Mouse (Mus musculus) limb, embryonic 10.5 days (tissue): ENCODE data around the gene Xbp1. TPM values are rescaled to one million over a fixed set of nuclear protein-coding genes. Genes with fewer than 3 reads are reported as not detected.

Experiments
- DNase-seq: peaks from one replicate; pipeline ENCODE4 v3.0.0-alpha.2; 2017; ENCODE audit warnings: low spot score
- H3K27ac ChIP-seq: fragments of 300-500 bp; sonication (generic); 2 replicates; pipeline ENCODE4 v1.5.1; 2016; ENCODE audit warnings: mild to moderate bottlenecking
- H3K27me3 ChIP-seq: fragments of 300-500 bp; sonication (generic); 2 replicates; pipeline ENCODE4 v1.6.1; 2016; ENCODE audit warnings: low read depth, mild to moderate bottlenecking; ENCODE audit not compliant: poor library complexity, severe bottlenecking
- H3K36me3 ChIP-seq: fragments of 300-500 bp; sonication (generic); 2 replicates; pipeline ENCODE4 v1.6.1; 2016; ENCODE audit warnings: mild to moderate bottlenecking, moderate library complexity
- H3K4me1 ChIP-seq: fragments of 300-500 bp; sonication (generic); 2 replicates; pipeline ENCODE4 v1.6.1; 2016
- H3K4me3 ChIP-seq: fragments of 300-500 bp; sonication (generic); 2 replicates; pipeline ENCODE4 v1.5.1; 2016; ENCODE audit warnings: mild to moderate bottlenecking, moderate library complexity
- H3K9me3 ChIP-seq: fragments of 300-500 bp; sonication (generic); replicated peaks from 2 replicates; pipeline ENCODE4 v1.6.1; 2016; ENCODE audit warnings: mild to moderate bottlenecking
- WGBS: fragments of 180-500 bp; shearing (Covaris S2); methylation state at CpG from one replicate; pipeline ENCODE4 v1.1.7; 2016; 5-methylcytosine and 5-hydroxymethylcytosine counted together
- polyA plus RNA-seq: library from polyadenylated mRNA; unstranded; fragments of >200 nt; fragmentation: Nextera tagmentation; extraction: Ambion mirVana; gene quantifications from 2 replicates; pipeline ENCODE4 v1.2.1, GENCODE M21; 2016

The Xbp1 gene
- polyA plus RNA-seq, 1 experiment from 2014 or later: 137 TPM

DNA sequence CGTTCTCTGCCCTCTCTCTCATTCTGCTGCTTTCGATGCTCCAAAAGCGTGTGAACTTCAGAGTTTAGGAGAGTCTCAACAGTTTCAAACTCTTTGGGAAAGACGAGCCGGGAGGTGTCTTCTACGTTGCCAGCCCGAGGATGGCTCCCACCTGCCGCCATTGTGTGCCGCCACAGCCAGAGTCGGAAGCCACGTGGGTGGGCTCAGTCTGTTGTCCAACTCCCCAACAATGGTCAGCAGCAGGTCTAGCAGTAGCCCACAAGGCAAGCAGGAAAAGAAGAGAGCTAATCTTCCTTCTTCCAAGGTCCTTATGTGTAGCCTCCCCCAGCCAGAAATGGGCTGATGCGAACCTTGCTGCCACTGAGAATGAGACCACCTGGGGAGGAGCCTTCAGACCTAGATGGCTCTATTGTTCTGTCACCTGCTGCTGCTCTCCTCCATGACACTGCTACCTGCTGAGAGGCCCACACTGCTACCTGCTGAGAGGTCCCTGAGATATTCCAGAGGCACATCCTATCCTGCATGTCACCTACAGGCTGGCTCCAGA lies 25.1 kb upstream of the Xbp1 start:
- Histone ChIP-seq H3K27ac (no peak overlapping the region), H3K9me3 (no peaks in the 10 kb centered on the region), H3K27me3 (no peaks in the 10 kb centered on the region), H3K4me3 (no peak overlapping the region), H3K36me3 (no peaks in the 10 kb centered on the region), H3K4me1 (peaks cover 12% of the 10 kb centered on the region; the same call in 1 of the 2 replicates)
- no peak for DNase-seq
- WGBS: 83% methylated on average over 12 of the region's 12 CpGs

DNA sequence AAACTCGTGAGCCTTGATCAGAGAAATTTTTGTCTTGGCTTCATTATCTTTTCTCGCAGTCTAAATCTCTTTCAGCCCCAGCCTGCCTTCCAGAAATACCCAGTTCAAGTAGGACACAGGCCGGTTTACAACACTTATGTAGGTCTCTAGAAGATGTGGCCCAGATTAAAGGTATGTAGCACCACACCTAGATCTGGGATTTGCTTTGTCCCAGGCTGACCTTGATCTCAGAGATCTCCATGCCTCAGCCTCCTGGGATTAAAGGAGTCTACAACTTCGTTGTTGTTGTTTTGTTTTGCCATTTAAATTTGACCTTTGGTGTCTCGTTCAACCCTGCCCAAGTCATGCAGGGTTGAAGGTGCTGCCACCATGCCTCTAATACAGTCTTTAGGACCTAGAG lies 24.6 kb upstream of the Xbp1 start:
- no peak overlapping the region for H3K4me3 ChIP-seq
- H3K4me1 ChIP-seq: peaks cover 12% of the 10 kb centered on the region; the same call in 1 of the 2 replicates
- H3K9me3 ChIP-seq: no peaks in the 10 kb centered on the region
- no peak overlapping the region for H3K27ac ChIP-seq
- WGBS: 85% methylated on average over 5 of the region's 5 CpGs
- H3K36me3 ChIP-seq: no peaks in the 10 kb centered on the region
- no peak for DNase-seq
- H3K27me3 ChIP-seq: no peaks in the 10 kb centered on the region

DNA sequence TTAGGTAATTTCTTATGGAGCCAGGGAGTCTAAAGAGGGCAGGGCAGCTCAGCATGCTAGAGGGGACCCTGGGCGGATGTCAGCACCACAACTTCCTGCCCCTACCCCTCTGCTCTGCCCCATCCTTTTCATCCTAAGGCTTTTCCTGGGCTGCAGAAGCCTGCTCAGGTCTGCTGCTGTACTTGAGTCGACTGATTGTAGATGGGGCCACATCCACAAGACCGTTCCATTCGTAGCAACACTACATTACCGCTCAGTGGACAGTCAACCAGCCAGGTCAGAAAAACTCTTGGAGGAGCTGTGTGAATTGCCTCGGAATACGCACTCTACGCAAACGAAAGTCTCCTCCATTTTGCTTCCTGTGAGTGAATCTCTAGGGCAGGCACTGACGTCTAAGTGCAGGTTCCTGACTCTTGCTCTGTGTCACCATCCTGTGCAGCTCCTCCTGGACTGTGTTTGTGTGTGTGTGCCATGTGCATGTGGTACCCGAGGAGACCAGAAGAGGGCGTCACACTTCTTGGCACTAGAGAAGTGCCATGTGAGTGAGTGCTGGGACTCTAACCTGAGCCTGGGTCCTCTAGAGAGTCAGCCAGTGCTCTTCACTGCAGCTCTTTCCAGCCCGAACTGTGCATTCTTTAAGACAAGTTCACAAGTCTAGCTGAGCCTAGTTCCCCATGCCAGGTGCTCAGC lies 23.8 kb upstream of the Xbp1 start:
- Histone ChIP-seq H3K4me3 (no peak overlapping the region), H3K36me3 (no peaks in the 10 kb centered on the region), H3K4me1 (peaks cover 12% of the 10 kb centered on the region; the same call in 1 of the 2 replicates), H3K27ac (no peak overlapping the region), H3K9me3 (no peaks in the 10 kb centered on the region), H3K27me3 (no peaks in the 10 kb centered on the region)
- no peak for DNase-seq
- 92% methylated on average over 13 of the region's 13 CpGs for WGBS

DNA sequence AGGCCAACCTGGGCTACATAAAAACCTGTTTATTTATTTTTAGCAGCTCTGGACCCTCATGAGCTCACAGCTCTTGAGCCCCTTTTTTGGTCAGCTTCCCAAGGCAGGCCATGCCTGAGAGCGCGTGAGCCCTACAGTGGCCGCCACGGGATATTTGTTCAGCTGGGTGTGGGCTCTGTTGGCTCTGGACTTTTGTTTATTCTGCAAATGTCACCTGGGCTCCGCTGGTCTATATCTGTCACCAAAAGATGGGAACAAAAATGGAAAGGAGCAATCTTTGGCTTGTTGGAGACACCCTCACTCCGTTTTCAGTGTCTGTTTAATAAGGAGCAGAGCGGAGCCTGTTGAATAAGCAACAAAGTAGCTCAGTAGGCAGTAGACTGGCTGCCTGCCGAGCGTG lies 22.0 kb upstream of the Xbp1 start:
- Histone ChIP-seq H3K4me3 (no peak overlapping the region), H3K27ac (0 out of 2 replicates have a peak overlapping the region, but pooled peaks have one; percentile 2), H3K4me1 (peaks cover 12% of the 10 kb centered on the region; the same call in 1 of the 2 replicates), H3K36me3 (no peaks in the 10 kb centered on the region), H3K9me3 (no peaks in the 10 kb centered on the region), H3K27me3 (no peaks in the 10 kb centered on the region)
- no peak for DNase-seq
- WGBS: 89% methylated on average over 9 of the region's 9 CpGs

GRCm38 (mm10) chr11:5498931-5499661 lies 21.4 kb upstream of the Xbp1 start:
- H3K4me1 ChIP-seq: peaks cover 7% of the 10 kb centered on the region; the same call in 1 of the 2 replicates
- no peak overlapping the region for H3K4me3 ChIP-seq
- 87% methylated on average over 13 of the region's 13 CpGs for WGBS

DNA sequence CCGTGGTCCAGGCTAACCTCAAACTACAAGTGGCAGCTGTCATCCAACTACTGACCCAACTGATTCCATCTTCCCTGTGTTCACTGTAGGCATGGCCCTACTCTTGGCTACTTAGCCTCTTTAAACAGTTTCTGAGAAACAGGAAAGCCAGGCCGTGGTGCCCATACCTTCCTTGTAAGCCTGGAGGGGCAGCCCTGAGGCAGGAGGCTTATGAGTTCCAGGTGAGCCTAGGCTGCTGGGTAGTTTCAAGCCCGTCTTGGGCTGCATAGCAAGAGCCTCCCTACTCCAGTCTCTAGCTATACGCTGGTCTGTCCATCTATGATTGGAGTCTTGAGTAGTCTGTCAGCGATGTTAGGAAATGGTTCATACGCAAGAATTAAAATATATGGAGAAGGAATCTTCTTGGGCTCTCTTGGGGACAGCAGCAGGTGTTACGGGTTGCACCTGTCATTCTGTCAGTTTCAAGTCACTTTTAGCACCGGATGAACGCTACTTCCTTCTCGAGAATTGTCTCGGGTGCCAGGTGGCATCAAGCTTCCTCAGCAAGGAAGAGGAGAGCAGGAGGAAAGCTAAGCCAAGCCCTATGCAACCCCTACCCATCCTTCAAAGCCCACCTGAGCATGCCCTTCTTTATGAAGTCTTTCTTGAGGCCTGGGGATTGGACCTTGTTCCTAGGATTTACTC lies 20.4 kb upstream of the Xbp1 start:
- Histone ChIP-seq H3K9me3 (no peaks in the 10 kb centered on the region), H3K27ac (no peak overlapping the region), H3K27me3 (no peaks in the 10 kb centered on the region), H3K4me1 (peaks cover 5% of the 10 kb centered on the region; the same call in 1 of the 2 replicates), H3K36me3 (no peaks in the 10 kb centered on the region), H3K4me3 (no peak overlapping the region)
- WGBS: 91% methylated on average over 11 of the region's 11 CpGs
- no peak for DNase-seq

More at GRCm38 (mm10) chr11:5498931-5499661, 21.4 kb upstream of the Xbp1 start:
- no peaks in the 10 kb centered on the region for H3K27me3 ChIP-seq
- no peaks in the 10 kb centered on the region for H3K36me3 ChIP-seq
- no peak for DNase-seq
- peak overlapping the region; percentile 2; the same call in 1 of the 2 replicates for H3K27ac ChIP-seq
- H3K9me3 ChIP-seq: no peaks in the 10 kb centered on the region

- Histone ChIP-seq H3K4me1 (peaks cover 9% of the 10 kb centered on the region; the same call in 1 of the 2 replicates), H3K36me3 (no peaks in the 10 kb centered on the region), H3K27me3 (no peaks in the 10 kb centered on the region), H3K27ac (no peak overlapping the region), H3K9me3 (no peaks in the 10 kb centered on the region), H3K4me3 (no peak overlapping the region)
- WGBS: 88% methylated on average over 13 of the region's 13 CpGs
- DNase-seq: no peak
Measured at GRCm38 (mm10) chr11:5500903-5501741, 19.3 kb upstream of the Xbp1 start.

DNA sequence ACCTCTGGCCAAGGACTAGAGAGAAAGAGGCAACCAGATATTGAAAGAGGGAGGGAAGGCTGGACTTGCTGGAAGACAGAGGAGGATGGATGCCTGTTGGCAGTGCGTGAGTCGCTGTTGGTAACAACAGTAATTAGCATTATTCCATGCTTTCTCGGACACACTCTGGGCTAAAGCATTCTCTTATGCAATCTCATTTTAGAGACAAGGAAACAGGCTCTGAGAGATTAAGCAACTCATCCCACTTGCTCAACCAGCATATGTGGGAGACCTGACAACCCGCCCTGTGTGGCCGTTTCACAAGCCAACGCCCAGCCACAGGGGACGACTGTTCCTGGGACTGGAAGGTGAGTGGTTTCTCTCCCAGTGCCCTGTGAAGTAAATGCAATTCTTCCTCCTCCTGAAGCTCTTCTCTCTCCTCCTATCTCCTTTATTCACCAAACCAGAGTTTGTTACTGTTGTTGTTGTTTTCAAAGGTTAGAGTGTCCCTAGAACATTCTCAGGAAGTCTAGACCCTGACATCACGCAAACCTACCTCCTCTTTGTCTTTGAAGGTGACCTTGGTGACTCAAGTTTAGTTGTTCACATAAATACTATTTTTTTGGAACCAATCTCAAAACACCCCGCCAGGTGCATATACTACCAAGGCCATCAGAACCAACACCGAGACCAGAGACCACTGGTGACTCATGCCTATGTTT lies 18.0 kb upstream of the Xbp1 start:
- no peak for DNase-seq
- no peak overlapping the region for H3K4me3 ChIP-seq
- H3K9me3 ChIP-seq: no peaks in the 10 kb centered on the region
- 89% methylated on average over 10 of the region's 10 CpGs for WGBS
- H3K36me3 ChIP-seq: no peaks in the 10 kb centered on the region
- H3K27ac ChIP-seq: no peak overlapping the region
- H3K4me1 ChIP-seq: peaks cover 10% of the 10 kb centered on the region; the same call in 1 of the 2 replicates
- H3K27me3 ChIP-seq: no peaks in the 10 kb centered on the region

- Histone ChIP-seq H3K9me3 (no peaks in the 10 kb centered on the region), H3K36me3 (no peaks in the 10 kb centered on the region), H3K27ac (peak overlapping the region; percentile 56), H3K4me3 (peak overlapping the region; percentile 25), H3K27me3 (no peaks in the 10 kb centered on the region), H3K4me1 (peaks cover 5% of the 10 kb centered on the region; the same call in 1 of the 2 replicates)
- WGBS: 36% methylated on average over 18 of the region's 18 CpGs
- DNase-seq: peak; percentile 33
Measured at GRCm38 (mm10) chr11:5505856-5506575, 14.4 kb upstream of the Xbp1 start.

GRCm38 (mm10) chr11:5509215-5510098 lies 11.0 kb upstream of the Xbp1 start:
- no peak for DNase-seq
- Histone ChIP-seq H3K27ac (no peak overlapping the region), H3K9me3 (no peaks in the 10 kb centered on the region), H3K36me3 (no peaks in the 10 kb centered on the region), H3K4me3 (no peak overlapping the region), H3K4me1 (peaks cover 5% of the 10 kb centered on the region; the same call in 1 of the 2 replicates), H3K27me3 (no peaks in the 10 kb centered on the region)
- WGBS: 88% methylated on average over 8 of the region's 8 CpGs
